Mouse (Mus musculus) c-Kit-positive CD71-positive TER-119-negative erythroid progenitor cells, embryonic 14.5 days (primary cell): ENCODE measurements around the gene Sh3glb1.
"Not testable (repeated sequence)": the region's sequence is repeated elsewhere in the genome, so short reads cannot be mapped to it uniquely, and the experiment has no call there.

Source experiments
- DNase-seq: peaks from one replicate; pipeline ENCODE4 v3.0.0-alpha.2; 2013; ENCODE audit warnings: low read depth

Sh3glb1 gene

GRCm38 (mm10) chr3:144719901-144720747, at the start of gene Sh3glb1:
TSS of gene Sh3glb1 (minus strand) at chr3:144720335.
- DNase-seq, result peak; percentile 81

- DNase-seq, result no peak
Measured at GRCm38 (mm10) chr3:144765161-144765560, 45.0 kb upstream of the Sh3glb1 start.

DNA sequence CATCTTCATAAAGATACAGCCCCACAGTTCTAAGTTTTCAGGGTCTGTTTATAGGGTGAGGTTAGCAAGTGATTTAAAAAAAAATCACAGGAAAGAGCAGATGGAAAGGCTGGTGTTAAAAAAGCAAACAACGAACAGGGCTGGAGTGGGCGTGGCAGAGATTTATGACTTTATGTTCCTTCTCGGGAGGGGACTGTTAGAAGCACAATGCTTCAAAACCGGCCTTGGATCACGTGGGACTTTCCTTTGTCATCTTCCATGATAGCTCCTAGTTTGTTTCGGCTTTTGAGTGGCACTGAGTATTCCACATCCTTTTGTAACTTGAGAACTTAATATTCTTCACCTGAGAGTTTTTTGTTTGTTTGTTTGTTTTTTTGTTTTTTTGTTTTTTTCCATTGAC, 41.3 kb upstream of the Sh3glb1 start:
- no peak for DNase-seq

DNA sequence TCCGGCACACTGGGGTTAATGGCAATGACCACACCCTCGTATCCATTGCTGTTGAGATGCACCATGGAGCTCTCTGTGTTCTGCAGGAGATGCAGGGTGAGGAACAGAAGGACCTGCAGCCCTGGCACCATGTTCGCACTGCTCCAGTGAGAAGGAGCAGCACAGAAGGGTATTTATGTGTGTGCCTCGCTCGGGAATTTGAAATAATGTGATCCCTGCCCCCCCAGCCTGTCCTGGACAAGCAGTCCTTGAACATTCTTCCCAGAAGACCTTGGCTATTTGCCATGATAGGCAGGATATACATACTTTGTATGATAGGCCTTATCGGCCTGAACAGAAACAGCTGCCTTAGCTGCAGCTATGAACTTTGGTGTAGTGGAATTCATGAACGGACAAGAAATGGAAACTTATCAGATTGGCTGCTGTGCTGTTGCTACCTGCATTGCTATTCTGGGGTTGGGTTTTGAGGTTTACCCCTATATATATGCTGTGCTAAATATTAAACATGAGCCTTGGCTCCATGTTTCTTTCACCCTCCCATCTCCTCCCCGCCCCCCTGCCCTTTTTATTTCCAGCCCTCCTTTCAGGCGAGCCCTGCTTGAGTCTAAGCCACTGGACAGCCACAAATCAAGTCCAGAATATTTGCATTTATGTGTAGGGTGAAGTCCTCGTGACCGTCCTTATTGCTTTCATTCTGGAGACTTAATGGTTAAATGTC, 40.6 kb upstream of the Sh3glb1 start, which contains the start of gene Clca3a1:
Gene Clca3a1 (minus strand): TSS at position 386 of the 718 bp plus-strand sequence.
- DNase-seq, result peak; percentile 36

GRCm38 (mm10) chr3:144759719-144760118, 39.6 kb upstream of the Sh3glb1 start:
- DNase-seq, result no peak

DNA sequence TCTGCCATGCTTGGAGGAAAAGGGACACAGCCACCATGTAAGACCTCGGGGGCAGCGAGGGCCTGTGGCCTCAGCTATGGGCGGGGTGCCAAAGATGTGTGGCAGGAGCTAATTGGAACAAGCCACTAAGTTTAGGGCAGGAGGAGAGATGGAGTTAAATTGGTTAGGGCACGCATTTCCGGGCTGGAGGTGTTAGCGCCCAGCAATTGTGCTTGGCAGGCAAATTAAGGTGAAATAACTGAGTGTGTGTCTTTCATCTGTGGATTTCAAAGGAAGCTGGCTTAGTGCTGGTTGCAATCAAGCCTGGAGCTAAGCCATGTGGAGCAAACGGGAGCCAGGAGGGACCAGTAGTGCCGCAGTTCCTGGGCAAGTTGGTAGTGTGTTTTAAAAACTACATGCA, 36.0 kb upstream of the Sh3glb1 start:
- DNase-seq, result not testable (repeated sequence)

DNA sequence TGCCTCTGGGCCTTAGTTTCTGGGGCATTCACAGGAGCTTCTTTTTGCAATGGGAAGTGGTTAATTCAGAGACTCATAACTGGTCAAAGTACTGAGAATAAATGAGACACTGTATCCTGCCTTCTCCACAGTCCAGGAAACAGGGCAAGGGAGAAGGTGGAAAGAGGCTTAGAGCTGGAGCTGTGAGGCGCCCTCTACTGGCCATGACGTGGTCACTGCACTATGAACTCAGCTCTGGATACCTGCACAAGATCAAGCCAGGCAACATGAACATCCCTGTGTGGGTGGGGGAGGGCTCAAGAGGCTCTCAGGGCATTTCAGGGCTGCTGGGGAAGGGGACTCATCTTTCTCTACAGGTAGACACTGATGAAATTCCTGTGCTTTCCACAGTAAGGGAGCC, 33.0 kb upstream of the Sh3glb1 start:
- peak; percentile 32 for DNase-seq

- DNase-seq, result not testable (repeated sequence)
Measured at GRCm38 (mm10) chr3:144749062-144749963, 29.2 kb upstream of the Sh3glb1 start.

DNA sequence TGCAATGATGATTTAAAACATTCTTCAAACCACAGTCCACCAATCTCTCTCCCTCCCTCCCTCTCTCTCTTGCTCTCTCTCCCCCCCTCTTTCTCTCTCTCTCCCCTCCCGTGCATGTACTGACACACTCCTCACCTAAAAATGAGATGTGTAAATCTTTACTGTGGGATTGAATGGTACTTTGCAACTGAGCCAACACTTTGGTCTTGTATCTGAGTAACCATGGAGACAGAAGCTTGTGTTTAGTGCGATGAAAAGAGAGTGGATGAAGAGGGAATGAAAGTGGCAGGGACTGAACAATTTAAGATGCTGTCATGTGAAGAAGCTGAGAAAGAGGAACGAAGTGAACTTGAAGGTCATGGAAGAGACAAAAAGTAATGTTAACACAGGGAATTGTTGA, 27.6 kb upstream of the Sh3glb1 start:
- not testable (repeated sequence) for DNase-seq

GRCm38 (mm10) chr3:144738396-144738795, 18.3 kb upstream of the Sh3glb1 start:
- DNase-seq, result not testable (repeated sequence)

DNA sequence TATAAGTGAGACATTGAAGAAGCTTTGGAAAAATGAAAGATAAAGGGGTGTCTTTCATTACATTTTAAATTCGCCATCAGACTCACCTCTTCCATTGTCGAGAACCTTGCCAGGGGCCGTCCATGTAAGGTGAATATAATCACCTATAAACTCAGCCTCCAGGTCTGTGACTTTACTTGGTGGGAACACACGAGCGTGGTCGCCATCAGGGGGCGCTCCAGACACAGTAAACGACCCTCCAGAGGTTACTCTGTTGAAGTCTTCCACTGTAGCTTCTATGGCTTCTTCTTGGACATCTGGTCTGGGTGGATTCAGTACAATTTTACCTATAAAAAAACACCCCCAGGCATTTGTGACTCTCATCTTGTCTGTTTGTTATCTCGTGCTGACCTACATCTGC, 16.7 kb upstream of the Sh3glb1 start:
- no peak for DNase-seq

- DNase-seq, result no peak
Measured at GRCm38 (mm10) chr3:144723455-144723854, 3.3 kb upstream of the Sh3glb1 start.

GRCm38 (mm10) chr3:144722566-144722965, 2.4 kb upstream of the Sh3glb1 start:
- DNase-seq, result not testable (repeated sequence)

DNA sequence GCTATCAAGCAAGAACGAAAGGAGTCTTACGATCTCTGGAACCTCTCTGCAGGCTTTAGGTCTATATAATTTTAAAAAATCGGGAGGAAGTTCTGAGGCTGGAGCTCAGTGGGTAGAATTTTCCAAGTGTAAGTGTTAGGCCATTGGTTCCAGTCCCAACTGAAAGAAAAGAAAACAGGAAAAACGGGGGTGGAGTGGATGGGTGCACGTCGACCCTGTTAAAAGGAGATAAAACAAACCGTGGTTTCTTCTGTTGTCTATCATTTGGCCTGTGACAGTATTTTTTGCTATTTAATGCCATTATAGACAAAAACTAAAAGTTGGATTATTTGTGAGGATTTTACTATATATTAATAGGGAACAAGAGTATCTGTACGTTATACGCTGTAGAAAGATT, 1.7 kb upstream of the Sh3glb1 start:
- DNase-seq, result no peak

DNA sequence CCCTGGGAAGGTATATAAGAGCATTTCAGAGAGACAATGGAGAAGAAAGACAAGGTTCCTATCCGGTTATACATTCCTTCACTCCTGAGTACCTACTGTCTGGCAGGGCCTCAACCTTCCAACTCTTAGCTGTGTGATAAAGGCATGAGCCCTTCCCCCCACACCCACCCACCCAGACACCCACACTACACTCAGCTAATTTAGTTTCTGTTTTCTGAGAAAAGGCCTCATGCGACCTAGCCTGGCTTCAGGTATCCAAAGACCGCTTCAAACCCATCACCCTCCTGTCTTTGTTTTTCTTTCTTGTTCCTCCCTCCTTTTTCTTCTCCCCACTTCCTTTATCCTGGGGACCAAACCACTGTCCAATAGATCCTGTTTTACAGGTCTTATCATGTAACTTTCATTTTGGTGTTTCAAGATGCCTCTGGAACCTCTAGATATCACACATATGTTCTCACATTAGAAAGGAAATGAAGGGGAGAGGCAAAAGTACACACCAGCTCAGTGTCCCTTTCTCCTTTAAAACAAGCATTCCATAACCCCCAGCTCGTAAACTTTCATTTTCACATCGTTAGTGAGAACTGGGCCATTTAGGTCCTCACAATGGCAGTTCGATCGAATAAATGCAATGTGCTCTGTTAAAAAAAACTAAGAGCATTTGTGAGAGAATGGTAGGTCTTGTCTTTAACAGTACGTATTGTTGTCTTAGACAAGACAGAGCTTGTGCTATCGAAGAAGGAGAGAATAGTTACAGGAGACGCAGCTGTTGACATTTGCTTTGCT, 1.1 kb upstream of the Sh3glb1 start:
- DNase-seq, result peak; percentile 40

DNA sequence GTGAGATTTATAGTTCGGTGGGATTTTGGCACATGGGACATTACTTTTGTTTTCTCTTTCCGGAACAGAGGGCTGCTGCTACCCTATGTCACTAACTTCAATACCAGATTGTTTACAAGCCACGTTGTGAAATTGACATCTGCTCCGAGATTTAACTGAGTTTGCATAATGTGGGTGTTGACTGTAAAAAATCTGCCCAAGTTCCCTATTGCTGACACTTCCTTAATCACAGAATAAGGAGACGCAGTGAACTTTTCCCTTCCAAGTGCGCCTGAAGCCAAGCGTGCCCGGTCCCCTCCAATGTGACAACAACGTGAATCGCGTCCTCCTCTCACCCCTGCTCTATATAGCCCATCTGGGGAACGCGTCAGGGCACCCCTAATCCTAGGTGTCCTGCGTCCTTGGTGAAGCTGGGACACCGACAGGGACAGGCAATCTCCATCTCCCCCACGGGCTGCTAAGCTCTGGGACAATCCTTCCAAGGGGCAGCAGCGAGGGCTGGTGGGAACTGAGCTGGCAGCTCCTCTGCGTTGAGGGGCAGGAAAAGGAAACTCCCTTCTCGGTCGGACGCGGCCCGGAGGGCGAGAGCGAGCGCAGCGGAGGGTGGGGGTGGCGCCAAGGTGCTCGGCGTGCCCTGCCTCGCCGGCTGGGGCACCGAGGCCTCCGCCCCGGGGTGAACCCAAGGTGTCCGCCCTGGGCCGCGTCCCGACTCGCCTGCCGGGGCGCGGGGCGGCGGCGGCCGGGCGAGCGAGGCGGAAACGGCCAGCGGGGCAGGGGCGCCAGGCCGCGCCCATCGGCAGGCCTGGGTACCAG, 841 bp downstream of the Sh3glb1 start:
- DNase-seq, result no peak

DNA sequence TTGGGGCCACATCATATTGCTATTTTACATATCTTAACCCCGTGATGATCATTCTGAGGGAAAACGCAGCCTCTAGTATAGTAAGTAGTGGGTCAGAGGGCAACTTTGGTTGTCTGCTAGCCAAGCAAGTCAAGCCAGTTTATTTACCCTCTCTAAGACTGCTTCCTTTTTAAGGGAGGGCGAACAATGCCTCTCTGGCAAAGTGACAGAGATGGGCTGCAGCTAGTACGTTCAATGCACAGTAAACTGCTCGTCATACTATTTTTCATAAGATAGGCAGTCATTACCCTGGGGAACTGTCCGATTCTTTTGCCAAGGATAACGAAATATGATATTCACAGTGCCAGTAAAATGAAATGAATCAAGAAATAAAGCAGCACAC, 1.4 kb downstream of the Sh3glb1 start:
- DNase-seq, result no peak

DNA sequence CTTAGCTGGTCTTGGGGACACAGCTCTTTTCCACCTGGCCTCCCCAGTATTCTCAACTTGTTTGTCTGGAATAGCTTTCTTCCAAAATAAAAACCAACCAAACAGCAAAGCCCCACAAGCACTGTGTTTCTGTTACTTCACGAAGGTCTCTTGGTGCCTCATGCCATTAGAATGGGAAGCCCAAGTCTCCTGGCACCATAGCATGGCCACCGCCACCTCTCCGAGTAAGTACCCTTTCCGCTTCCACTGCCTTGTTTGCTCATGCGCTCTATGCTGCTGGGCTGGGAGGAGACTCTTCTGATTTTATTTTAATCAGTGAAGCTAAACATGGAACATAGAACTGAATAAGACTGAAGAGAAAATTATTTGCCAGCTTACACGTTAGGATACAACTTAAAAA, 2.3 kb downstream of the Sh3glb1 start:
- no peak for DNase-seq

DNA sequence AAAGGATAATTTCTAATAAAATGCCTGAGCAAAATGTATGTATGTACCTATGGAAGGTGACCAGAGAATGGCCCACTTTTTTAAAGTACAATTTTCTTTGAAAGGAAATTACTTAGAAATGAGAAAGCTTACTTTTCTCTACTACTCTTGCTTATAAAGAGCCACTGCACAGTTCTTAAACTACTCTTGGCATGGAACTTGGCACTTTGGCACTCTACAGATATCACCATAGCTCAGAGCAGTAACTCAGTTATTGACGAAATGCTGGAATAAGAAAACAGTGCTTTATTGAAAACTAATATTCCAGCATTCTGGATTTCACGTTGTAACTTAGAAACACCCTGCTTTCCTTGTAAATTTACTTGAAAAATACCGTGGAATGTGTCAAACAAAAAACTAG, 3.0 kb downstream of the Sh3glb1 start:
- no peak for DNase-seq

GRCm38 (mm10) chr3:144715901-144716300, 4.2 kb downstream of the Sh3glb1 start:
- DNase-seq, result no peak

DNA sequence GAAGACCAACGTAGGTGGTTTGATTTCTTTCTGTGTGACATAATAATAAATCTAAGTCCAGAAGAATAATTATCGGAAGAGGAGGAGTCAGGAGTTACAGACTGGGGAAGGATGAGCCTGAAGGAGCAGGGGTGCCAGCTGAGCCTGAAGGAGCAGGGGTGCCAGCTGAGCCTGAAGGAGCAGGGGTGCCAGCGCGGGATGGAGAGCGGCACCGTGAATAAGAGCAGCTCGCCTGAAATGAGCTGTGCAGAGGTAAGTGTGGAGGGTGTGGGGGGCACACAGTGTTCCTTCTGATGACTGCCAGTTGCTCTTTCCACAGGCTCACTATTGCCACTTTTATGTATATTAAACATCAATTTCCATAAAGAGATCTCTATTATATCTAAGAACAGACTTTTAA, 5.1 kb downstream of the Sh3glb1 start:
- no peak for DNase-seq
